Mouse (Mus musculus) midbrain, embryonic 12.5 days (tissue): ENCODE results near the gene Nutf2. TPM values are rescaled to one million over a fixed set of nuclear protein-coding genes. Genes with fewer than 3 reads are reported as not detected.

Experiments used
- ATAC-seq: fragments of 200-750 bp; cut with Nextera tagmentation; 2 replicates; pipeline ENCODE4 v1.8.0; 2017; ENCODE audit warnings: low read depth, moderate TSS enrichment, moderate library complexity; ENCODE audit not compliant: low FRiP score
- H3K27ac ChIP-seq: fragments of 300-500 bp; sonication (generic); replicated peaks from 2 replicates; pipeline ENCODE4 v1.5.1; 2016; ENCODE audit warnings: mild to moderate bottlenecking
- H3K27me3 ChIP-seq: fragments of 300-500 bp; sonication (generic); 2 replicates; pipeline ENCODE4 v1.6.1; 2016; ENCODE audit warnings: mild to moderate bottlenecking
- H3K36me3 ChIP-seq: fragments of 300-500 bp; sonication (generic); 2 replicates; pipeline ENCODE4 v1.6.1; 2016
- H3K4me1 ChIP-seq: fragments of 300-500 bp; sonication (generic); 2 replicates; pipeline ENCODE4 v1.6.1; 2016
- H3K4me2 ChIP-seq: fragments of 300-500 bp; sonication (generic); replicated peaks from 2 replicates; pipeline ENCODE4 v1.6.1; 2016; ENCODE audit warnings: mild to moderate bottlenecking, moderate library complexity
- H3K4me3 ChIP-seq: fragments of 300-500 bp; sonication (generic); 2 replicates; pipeline ENCODE4 v1.5.1; 2016; ENCODE audit warnings: mild to moderate bottlenecking
- H3K9ac ChIP-seq: fragments of 300-500 bp; sonication (generic); replicated peaks from 2 replicates; pipeline ENCODE4 v1.6.1; 2016; ENCODE audit warnings: mild to moderate bottlenecking, moderate library complexity
- H3K9me3 ChIP-seq: fragments of 300-500 bp; sonication (generic); 2 replicates; pipeline ENCODE4 v1.6.1; 2016; ENCODE audit warnings: mild to moderate bottlenecking
- WGBS: fragments of 180-500 bp; shearing (Covaris S2); methylation state at CpG from one replicate; pipeline ENCODE4 v1.1.7; 2016; 5-methylcytosine and 5-hydroxymethylcytosine counted together
- polyA plus RNA-seq: library from polyadenylated mRNA; unstranded; fragments of >200 nt; fragmentation: Nextera tagmentation; extraction: Ambion mirVana; gene quantifications from 2 replicates; pipeline ENCODE4 v1.2.1, GENCODE M21; 2016

Nutf2 gene
- polyA plus RNA-seq, 1 experiment from 2014 or later = 280 TPM

GRCm38 (mm10) chr8:105893339-105893738 lies 33.0 kb downstream of the Nutf2 start, which contains the start of gene Nrn1l:
Nrn1l (plus strand) TSS chr8:105893567.
- Histone ChIP-seq H3K9me3 (no peaks in the 10 kb centered on the region), H3K27ac (peak within 1 kb of the TSS; percentile 31; the same call in 1 of the 2 replicates), H3K4me2 (peak within 1 kb of the TSS; percentile 35), H3K27me3 (no peaks in the 10 kb centered on the region), H3K9ac (peak within 1 kb of the TSS; percentile 35; the same call in 1 of the 2 replicates), H3K36me3 (peaks cover 51% of the 10 kb centered on the region), H3K4me1 (peaks cover 7% of the 10 kb centered on the region), H3K4me3 (no peak within 1 kb of the TSS)
- WGBS = 5% methylated on average over 11 of the region's 11 CpGs
- peak; percentile 95 for ATAC-seq

GRCm38 (mm10) chr8:105897801-105898480 lies 37.6 kb downstream of the Nutf2 start:
- H3K36me3 ChIP-seq = peaks cover 6% of the 10 kb centered on the region; the same call in 1 of the 2 replicates
- H3K4me1 ChIP-seq = peaks cover 18% of the 10 kb centered on the region
- no peaks in the 10 kb centered on the region for H3K9me3 ChIP-seq
- ATAC-seq = no peak
- H3K27ac ChIP-seq = no peak overlapping the region
- no peak overlapping the region for H3K4me2 ChIP-seq
- H3K4me3 ChIP-seq = no peak overlapping the region
- H3K9ac ChIP-seq = no peak overlapping the region
- H3K27me3 ChIP-seq = no peaks in the 10 kb centered on the region
- 81% methylated on average over 9 of the region's 9 CpGs for WGBS

- WGBS = under 1% methylated on average over 67 of the region's 68 CpGs
- Histone ChIP-seq H3K36me3 (no peaks in the 10 kb centered on the region), H3K9ac (peak within 1 kb of the TSS; percentile 96), H3K4me2 (peak within 1 kb of the TSS; percentile 88), H3K4me3 (peak within 1 kb of the TSS; percentile 94), H3K27ac (peak within 1 kb of the TSS; percentile 82), H3K4me1 (peaks cover 11% of the 10 kb centered on the region), H3K27me3 (no peaks in the 10 kb centered on the region), H3K9me3 (no peaks in the 10 kb centered on the region)
- peak; percentile 97 for ATAC-seq
Measured at GRCm38 (mm10) chr8:105900180-105900940, 40.0 kb downstream of the Nutf2 start, which contains the start of gene Pskh1. Pskh1 (plus strand) TSS chr8:105900441.

GRCm38 (mm10) chr8:105900941-105901616 lies 40.7 kb downstream of the Nutf2 start:
- H3K27ac ChIP-seq = peak overlapping the region; percentile 82
- no peak for ATAC-seq
- H3K4me3 ChIP-seq = peak overlapping the region; percentile 94
- no peaks in the 10 kb centered on the region for H3K27me3 ChIP-seq
- 40% methylated on average over 16 of the region's 16 CpGs for WGBS
- H3K4me2 ChIP-seq = peak overlapping the region; percentile 88
- no peaks in the 10 kb centered on the region for H3K36me3 ChIP-seq
- H3K9ac ChIP-seq = peak overlapping the region; percentile 96
- H3K4me1 ChIP-seq = peaks cover 11% of the 10 kb centered on the region
- H3K9me3 ChIP-seq = no peaks in the 10 kb centered on the region

GRCm38 (mm10) chr8:105919390-105919789 lies 59.0 kb downstream of the Nutf2 start:
- no peak for ATAC-seq
- Histone ChIP-seq H3K4me1 (no peaks in the 10 kb centered on the region), H3K27ac (no peak overlapping the region), H3K9me3 (no peaks in the 10 kb centered on the region), H3K36me3 (peaks cover 28% of the 10 kb centered on the region; the same call in 1 of the 2 replicates), H3K9ac (no peak overlapping the region), H3K27me3 (no peaks in the 10 kb centered on the region), H3K4me3 (no peak overlapping the region), H3K4me2 (no peak overlapping the region)
- 93% methylated on average over 3 of the region's 3 CpGs for WGBS

GRCm38 (mm10) chr8:105925123-105925522 lies 64.7 kb downstream of the Nutf2 start:
- H3K4me2 ChIP-seq = no peak overlapping the region
- no peak overlapping the region for H3K4me3 ChIP-seq
- H3K9me3 ChIP-seq = no peaks in the 10 kb centered on the region
- peaks cover 13% of the 10 kb centered on the region; the same call in 1 of the 2 replicates for H3K36me3 ChIP-seq
- no peaks in the 10 kb centered on the region for H3K27me3 ChIP-seq
- ATAC-seq = no peak
- no peak overlapping the region for H3K27ac ChIP-seq
- H3K4me1 ChIP-seq = peaks cover 4% of the 10 kb centered on the region; the same call in 1 of the 2 replicates
- 87% methylated on average over 3 of the region's 3 CpGs for WGBS
- H3K9ac ChIP-seq = no peak overlapping the region

Other genes starting within 250 kb of the Nutf2 start
- 157 TPM in 2 replicates for gene Ctcf, start 224.0 kb upstream of the Nutf2 start, polyA plus RNA-seq
- gene Agrp, start 223.2 kb upstream of the Nutf2 start, polyA plus RNA-seq = 1.3 TPM in 1 of 2 replicates, not detected in the other
- gene Carmil2, start 174.3 kb upstream of the Nutf2 start, polyA plus RNA-seq = 8.7 and 9.0 TPM in 2 replicates
- gene Acd, start 159.5 kb upstream of the Nutf2 start, polyA plus RNA-seq = 82.8 and 89.5 TPM in 2 replicates
- gene Pard6a, start 159.4 kb upstream of the Nutf2 start, polyA plus RNA-seq = 31.7 and 32.7 TPM in 2 replicates
- gene 4933405L10Rik, start 152.9 kb upstream of the Nutf2 start, polyA plus RNA-seq = 0.27 TPM in 1 of 2 replicates, not detected in the other
- 28.6 and 32.6 TPM in 2 replicates for gene Enkd1, start 152.4 kb upstream of the Nutf2 start, polyA plus RNA-seq
- 52.9 and 58.8 TPM in 2 replicates for gene Gfod2, start 101.9 kb upstream of the Nutf2 start, polyA plus RNA-seq
- 15.0 and 15.1 TPM in 2 replicates for gene Ranbp10, start 33.2 kb upstream of the Nutf2 start, polyA plus RNA-seq
- gene Tsnaxip1, start 32.8 kb upstream of the Nutf2 start, polyA plus RNA-seq = 0.22 and 0.63 TPM in 2 replicates
- gene Cenpt, start 7.3 kb upstream of the Nutf2 start, polyA plus RNA-seq = 66.3 and 67.0 TPM in 2 replicates
- 76.7 and 78.6 TPM in 2 replicates for gene Thap11, start 5.4 kb upstream of the Nutf2 start, polyA plus RNA-seq
- gene Edc4, start 20.3 kb downstream of the Nutf2 start, polyA plus RNA-seq = 73.3 and 75.9 TPM in 2 replicates
- 0.43 and 0.82 TPM in 2 replicates for gene Nrn1l, start 33.0 kb downstream of the Nutf2 start, polyA plus RNA-seq
- gene Pskh1, start 39.9 kb downstream of the Nutf2 start, polyA plus RNA-seq = 23.0 and 23.2 TPM in 2 replicates
- gene Ctrl, start 73.3 kb downstream of the Nutf2 start, polyA plus RNA-seq = 2.3 and 3.4 TPM in 2 replicates
- 21.4 and 25.8 TPM in 2 replicates for gene Psmb10, start 77.9 kb downstream of the Nutf2 start, polyA plus RNA-seq
- 0.45 and 0.99 TPM in 2 replicates for gene Lcat, start 82.8 kb downstream of the Nutf2 start, polyA plus RNA-seq
- gene Slc12a4, start 105.5 kb downstream of the Nutf2 start, polyA plus RNA-seq = 11.4 and 12.7 TPM in 2 replicates
- gene Dpep3, start 118.8 kb downstream of the Nutf2 start, polyA plus RNA-seq = not detected in 2 replicates
- 15.9 and 17.8 TPM in 2 replicates for gene Dus2, start 130.8 kb downstream of the Nutf2 start, polyA plus RNA-seq
- 0.22 TPM in 1 of 2 replicates, not detected in the other for gene Dpep2nb, start 145.4 kb downstream of the Nutf2 start, polyA plus RNA-seq
- 19.7 and 19.8 TPM in 2 replicates for gene Ddx28, start 151.3 kb downstream of the Nutf2 start, polyA plus RNA-seq
- 5.3 and 6.0 TPM in 2 replicates for gene Nfatc3, start 198.3 kb downstream of the Nutf2 start, polyA plus RNA-seq